Mouse (Mus musculus): ENCODE data around the gene Gm3043. TPM values are rescaled to one million over a fixed set of nuclear protein-coding genes. Genes with fewer than 3 reads are reported as not detected.
"Not testable (repeated sequence)": the region's sequence is repeated elsewhere in the genome, so short reads cannot be mapped to it uniquely, and the experiment has no call there.

Gm3043 gene
- not detected for total RNA-seq (2021)
- long read RNA-seq, experiment 1, result 0 reads
- long read RNA-seq, experiment 2, result 0 reads

- DNase-seq, result not testable (repeated sequence)
Observed at GRCm38 (mm10) chr14:3688483-3688882, at the start of gene Gm3043. Gene Gm3043, plus strand, starts transcription at chr14:3688783.

DNA sequence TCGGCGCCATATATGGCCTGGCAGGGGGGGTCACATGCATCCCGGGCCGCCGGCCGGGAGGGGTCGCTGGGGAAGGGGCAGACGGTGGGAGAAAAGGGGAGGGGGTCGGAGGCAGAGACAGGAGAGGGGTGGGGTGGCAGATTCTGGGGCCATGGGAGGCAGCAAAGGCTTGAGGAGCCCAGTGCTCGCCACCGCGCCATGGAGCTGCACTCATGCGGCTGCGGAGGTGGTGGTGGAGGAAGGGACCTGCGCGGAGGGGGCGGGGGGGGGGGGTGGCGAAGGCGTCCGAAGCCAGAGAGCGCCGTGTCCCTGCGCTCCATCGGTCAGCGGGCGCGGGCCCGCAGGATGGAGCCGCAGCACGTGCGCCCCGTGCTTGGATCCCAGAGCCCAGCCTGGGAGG lies 36.9 kb upstream of the Gm3043 start, which contains the start of gene Gm3020:
Gene Gm3020 (plus strand): TSS at position 301 of the 400 bp plus-strand sequence.
- DNase-seq, result not testable (repeated sequence)

Other genes starting within 250 kb of the Gm3043 start
- gene Gm10408, start 239.4 kb upstream of the Gm3043 start, total RNA-seq (2021), result not detected
- gene Gm3012, start 54.3 kb upstream of the Gm3043 start, total RNA-seq (2021), result not detected
- under 1 TPM; 0.12 to 0.21 TPM for gene Gm3020, start 36.8 kb upstream of the Gm3043 start, total RNA-seq (2021)
- not detected for gene Gm3002, start 121.3 kb downstream of the Gm3043 start, total RNA-seq (2021)
- gene Gm3033, start 157.5 kb downstream of the Gm3043 start, total RNA-seq (2021), result under 1 TPM in 1 of 2 experiments, not detected in 1; 0.17 TPM
- not detected for gene Gm2916, start 195.4 kb downstream of the Gm3043 start, total RNA-seq (2021)
- gene Gm3029, start 243.0 kb downstream of the Gm3043 start, total RNA-seq (2021), result not detected